Mouse (Mus musculus): ENCODE measurements at regions not wholly inside any gene's neighbourhood (a gene's known extent, or its start where the extent isn't known, plus 50 kb on each side); places are given as distances from the start of the nearest gene placed in this dataset.

GRCm38 (mm10) chr16:30775740-30776700 is 176.5 kb downstream of the Fam43a start:
- DNase-seq = peak; percentile 32

GRCm38 (mm10) chr16:30777416-30777815 is 177.9 kb downstream of the Fam43a start:
- no peak for DNase-seq

DNA sequence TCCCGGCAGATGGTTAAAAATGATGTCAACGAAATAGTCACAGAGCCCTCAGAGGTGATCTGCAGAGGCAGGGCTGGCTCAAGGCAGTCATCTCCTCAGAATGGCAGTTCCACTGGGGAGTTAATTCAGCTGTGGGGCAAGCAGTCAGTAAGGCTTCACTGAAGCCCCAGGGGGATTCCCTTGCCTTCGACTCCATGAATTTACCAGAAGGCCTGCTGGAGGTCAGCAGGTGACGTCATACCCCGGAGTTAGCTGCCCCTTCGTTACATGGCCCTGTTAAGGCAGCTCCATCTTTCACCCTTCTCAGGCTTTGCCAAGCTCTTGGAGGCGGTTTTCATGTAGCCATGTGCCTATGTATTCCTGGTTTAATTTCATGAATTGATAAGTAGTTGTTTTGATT is 178.6 kb downstream of the Fam43a start:
- no peak for DNase-seq

DNA sequence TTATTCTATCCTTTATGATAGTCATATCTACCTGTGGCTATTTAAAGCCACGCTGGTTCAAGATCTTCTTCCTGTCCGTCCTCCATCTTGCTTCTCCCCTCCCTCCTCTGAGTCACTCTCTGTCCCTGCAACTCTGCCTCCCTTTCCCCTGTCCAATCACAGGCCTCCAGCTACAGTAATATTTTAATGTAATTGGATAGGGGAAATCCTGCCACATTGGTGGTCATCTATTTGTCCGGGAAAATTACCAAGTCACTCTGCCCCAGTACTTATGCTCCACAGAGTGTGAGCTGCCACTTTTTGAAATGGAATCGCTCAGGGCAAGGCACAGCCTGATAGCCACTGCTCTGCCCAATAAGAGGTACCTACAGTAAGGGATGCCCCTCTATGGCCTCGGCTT is 179.4 kb downstream of the Fam43a start:
- DNase-seq = no peak

- no peak for DNase-seq
Observed at GRCm38 (mm10) chr16:30784261-30784660, 184.7 kb downstream of the Fam43a start.

DNA sequence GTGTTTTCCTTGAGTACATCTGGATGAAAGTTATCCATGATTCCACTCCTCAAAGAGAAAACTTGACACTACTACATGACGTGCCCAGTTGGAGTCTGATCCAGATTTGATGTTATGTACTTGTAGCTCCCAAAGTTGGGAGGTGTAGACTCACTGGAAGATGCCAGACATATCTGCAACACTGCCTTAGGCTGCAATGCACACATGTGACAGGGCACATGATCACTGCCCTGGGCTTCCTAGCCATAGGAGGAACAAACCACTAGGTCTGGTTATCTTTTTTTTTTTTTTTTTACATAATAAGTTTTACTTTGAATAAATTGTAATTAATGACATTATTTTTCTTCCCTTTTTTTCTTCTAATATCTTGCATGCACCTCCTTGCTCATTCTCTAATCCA is 185.4 kb downstream of the Fam43a start:
- no peak for DNase-seq

GRCm38 (mm10) chr16:30786060-30786459 is 186.5 kb downstream of the Fam43a start:
- DNase-seq = no peak

GRCm38 (mm10) chr16:30787351-30787750 is 187.8 kb downstream of the Fam43a start:
- peak; percentile 16 for DNase-seq

- no peak for DNase-seq
Observed at GRCm38 (mm10) chr16:30788321-30788781, 188.8 kb downstream of the Fam43a start.

DNA sequence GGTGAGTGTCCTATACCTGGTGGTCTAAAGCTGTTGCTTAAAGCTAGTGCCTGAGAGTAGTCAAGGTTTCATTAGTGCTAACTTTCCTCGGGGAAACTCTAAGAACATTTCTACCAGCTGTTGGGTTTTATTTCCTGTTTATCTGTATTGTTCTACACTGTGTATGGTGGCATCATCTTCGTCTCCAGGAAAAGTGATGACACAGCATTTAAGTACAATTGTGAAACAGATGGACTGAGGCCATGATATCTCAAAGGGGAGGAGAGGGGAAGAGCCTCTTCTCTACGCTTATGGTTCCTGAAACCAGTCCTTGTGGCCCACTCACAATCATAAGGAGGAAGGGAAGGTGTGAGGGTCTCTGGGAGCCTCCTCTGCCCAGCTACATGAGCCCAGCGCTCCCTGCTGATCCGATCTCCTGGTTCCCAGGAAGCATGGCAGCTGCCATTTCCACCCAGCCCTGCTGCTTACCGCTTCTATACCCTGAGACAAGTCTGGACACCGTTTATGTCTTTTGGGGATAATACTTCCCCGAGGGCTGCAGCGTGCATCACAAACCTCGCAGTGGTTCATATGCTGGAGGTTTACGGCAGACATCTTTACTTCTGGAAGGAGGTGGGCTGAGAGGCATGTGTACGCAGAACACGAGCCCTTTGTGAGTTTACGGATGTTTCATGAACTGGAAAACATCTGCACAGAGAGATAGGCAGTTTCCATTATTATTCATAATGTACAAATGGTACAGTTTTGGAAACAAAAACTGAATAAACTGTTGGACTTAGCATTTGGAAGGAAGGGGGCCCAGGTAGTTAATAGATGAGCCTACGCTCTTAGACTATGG is 189.6 kb downstream of the Fam43a start:
- DNase-seq = no peak

GRCm38 (mm10) chr16:30790036-30790435 is 190.5 kb downstream of the Fam43a start:
- DNase-seq = peak; percentile 76

DNA sequence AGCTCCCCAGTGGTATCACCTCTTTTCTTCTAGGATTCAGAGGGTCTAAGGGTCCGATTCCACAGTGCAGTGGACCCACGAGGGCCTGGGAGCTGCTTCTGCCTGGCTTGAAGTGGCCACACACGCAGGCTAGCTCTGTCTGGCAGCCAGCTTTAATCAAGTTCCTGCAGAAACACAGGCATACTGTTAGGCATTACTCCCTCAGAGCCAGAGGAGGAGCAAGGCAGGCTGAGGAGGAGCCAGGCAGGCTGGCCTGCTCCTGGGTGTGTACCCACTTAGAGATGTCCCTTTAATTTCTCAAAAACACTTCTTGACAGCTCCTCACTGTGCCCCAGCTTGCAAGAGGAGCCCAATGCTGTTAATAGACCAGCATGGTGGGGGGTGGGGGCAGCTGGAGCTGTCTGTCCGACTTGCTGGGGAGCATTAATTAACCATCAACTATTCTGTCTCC is 191.1 kb downstream of the Fam43a start:
- DNase-seq = peak; percentile 47

- no peak for DNase-seq
Observed at GRCm38 (mm10) chr16:30791048-30791855, 191.7 kb downstream of the Fam43a start.

GRCm38 (mm10) chr16:30792738-30793377 is 193.3 kb downstream of the Fam43a start:
- DNase-seq = peak; percentile 48

DNA sequence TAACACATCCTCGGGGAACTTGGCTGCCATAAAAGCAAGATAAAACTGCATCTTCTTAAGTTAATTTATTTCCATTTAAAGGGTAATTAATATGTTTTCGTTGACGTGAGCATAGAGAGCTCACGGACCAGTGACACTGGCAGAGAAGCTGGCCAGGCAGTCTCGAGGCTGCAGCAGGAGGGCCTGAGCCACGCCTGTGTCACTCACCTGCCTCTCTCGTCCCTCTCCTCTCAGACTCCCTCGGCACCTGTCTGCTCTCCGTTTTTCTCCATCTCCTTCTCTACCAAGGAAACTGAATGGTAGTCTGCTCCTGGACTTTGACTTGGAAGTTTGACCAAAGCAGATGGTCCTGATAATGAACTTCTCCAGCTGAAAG is 193.8 kb downstream of the Fam43a start:
- DNase-seq = no peak

DNA sequence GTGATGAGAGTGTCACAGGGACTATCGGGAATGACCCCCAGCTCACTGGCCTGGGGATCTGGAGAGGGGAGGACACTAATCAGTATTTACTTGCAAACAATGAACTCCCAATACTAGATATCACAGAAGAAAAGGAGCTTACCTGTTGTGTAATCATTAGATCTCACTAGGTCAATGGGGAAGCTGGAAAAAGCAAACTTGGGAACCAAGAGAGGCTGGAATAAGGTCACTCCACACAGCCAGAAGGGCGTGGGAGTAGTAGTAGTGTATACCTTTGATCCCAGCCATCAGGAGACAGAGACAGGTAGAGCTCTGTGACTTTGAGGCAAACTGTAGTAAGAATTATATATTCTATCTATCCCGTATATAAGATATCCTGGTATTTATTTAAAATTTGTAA is 194.3 kb downstream of the Fam43a start:
- DNase-seq = no peak

DNA sequence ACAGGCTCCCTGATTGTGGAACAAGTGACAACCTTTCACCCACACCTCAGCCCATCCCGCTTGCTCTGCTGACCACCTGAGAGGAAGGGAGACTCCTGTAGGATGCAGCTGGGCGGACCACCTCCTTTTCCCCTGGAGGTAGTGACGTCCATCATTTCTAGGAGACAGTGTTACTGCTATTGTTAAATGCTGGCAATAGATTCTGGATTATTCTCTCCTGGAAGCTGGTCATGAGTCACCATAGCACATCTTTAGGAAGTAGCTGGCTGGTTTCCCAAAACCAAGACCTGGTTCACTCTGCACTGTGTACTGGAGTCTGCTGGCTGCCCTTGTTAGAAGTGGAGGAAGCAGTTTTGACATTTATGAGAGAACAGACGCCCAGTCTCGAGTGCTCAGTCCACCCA is 196.0 kb downstream of the Fam43a start:
- DNase-seq = peak; percentile 72

- no peak for DNase-seq
Observed at GRCm38 (mm10) chr16:30796103-30796502, 196.6 kb downstream of the Fam43a start.

DNA sequence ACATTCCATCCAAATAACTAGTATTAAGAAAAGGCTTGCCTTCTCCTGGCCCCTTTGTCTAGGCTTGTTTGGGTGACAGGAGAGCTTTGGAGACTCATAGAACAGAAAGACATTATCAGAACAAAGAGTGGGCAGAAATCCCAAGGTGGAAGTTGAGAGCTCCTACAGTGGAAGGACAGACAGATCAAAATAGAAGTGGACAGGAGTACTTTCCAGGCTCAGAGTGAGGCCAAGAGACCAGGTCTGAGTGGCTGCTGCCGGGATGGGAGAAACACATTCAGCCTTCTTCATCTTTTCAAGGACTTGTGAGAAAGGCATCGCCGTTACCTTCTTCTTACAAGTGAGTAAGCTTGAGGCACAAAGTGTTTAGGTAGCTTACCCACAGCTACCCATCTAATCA is 197.5 kb downstream of the Fam43a start:
- DNase-seq = no peak

- DNase-seq = peak; percentile 65
Observed at GRCm38 (mm10) chr16:30797973-30798471, 198.5 kb downstream of the Fam43a start.

- DNase-seq = no peak
Observed at GRCm38 (mm10) chr16:30798536-30798935, 199.0 kb downstream of the Fam43a start.
